Mouse (Mus musculus): ENCODE measurements around the gene Vars.

DNA sequence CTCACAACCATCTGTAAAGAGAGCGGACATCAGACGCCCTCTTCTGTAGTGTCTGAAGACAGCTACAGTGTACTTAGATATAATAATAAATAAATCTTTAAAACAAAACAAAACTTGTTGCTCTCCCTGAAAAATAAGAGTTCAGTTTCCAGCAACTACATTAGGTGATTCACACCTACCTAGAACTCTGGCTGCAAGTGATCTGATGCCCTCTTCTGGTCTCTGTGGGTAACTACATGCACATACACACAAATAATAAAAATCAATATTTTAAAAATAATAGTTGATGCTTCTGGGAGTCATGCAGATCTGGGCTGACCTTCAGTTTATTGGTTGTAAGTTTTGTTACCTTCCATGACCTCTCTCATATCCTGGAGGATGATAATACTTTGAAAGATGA, 16.6 kb upstream of the Vars start:
- peak; percentile 78 for TF ChIP-seq CTCF (IDR thresholded peaks at IDR 0.05)
- no peak for TF ChIP-seq EP300 (IDR thresholded peaks at IDR 0.05)

All from lung, postnatal 0 days (tissue).